ENCODE assay signal across 1 mouse cellular context in genomic region chr1:133311946-133312345, GRCm38 (mm10).
TF ChIP-seq lines count a peak whose summit lies in the region.

No protein-coding gene starts in this region.

TF ChIP-seq in MEL, 35 proteins besides CTCF, POLR2A, EP300 and RAD21 (continued from another document):
- TF ChIP-seq TBP (IDR thresholded peaks at IDR 0.05; ENCODE audit: low read depth, low read length) (no peak), JUND (IDR thresholded peaks at IDR 0.05; ENCODE audit: low read depth, low read length) (no peak), CHD2 (IDR thresholded peaks at IDR 0.05; ENCODE audit: low read length) (no peak), USF1 (IDR thresholded peaks at IDR 0.05; ENCODE audit: low read depth, low read length) (no peak), NELFE (IDR thresholded peaks at IDR 0.05; ENCODE audit: low read depth, low read length) (no peak), ZKSCAN1 (IDR thresholded peaks at IDR 0.05; ENCODE audit: low read depth, low read length) (no peak), MAX (IDR thresholded peaks at IDR 0.05; ENCODE audit: low read length) (peak; percentile 58; the same call in 1 of the 2 replicates), MYB (IDR thresholded peaks at IDR 0.05; ENCODE audit: low read depth, low read length) (peak; percentile 68), ETS1 (IDR thresholded peaks at IDR 0.05; ENCODE audit: low read depth, low read length) (peak; percentile 91), KAT2A (conservative IDR thresholded peaks at IDR 0.05; ENCODE audit: low read depth, low read length) (no peak), BHLHE40 (IDR thresholded peaks at IDR 0.05; ENCODE audit: borderline replicate concordance, low read depth, low read length) (peak; percentile 80), E2F4 (IDR thresholded peaks at IDR 0.05; ENCODE audit: borderline replicate concordance, low read depth, low read length) (no peak), MXI1 (IDR thresholded peaks at IDR 0.05; ENCODE audit: low read depth, low read length) (peak; percentile 15; the same call in 1 of the 2 replicates), GABPA (IDR thresholded peaks at IDR 0.05; ENCODE audit: low read depth, low read length) (no peak), NRF1 (IDR thresholded peaks at IDR 0.05; ENCODE audit: insufficient read depth, low read depth, low read length, poor library complexity, severe bottlenecking) (no peak), GATA1 (IDR thresholded peaks at IDR 0.05; ENCODE audit: low read depth, low read length) (peak; percentile 86), TCF12 (IDR thresholded peaks at IDR 0.05; ENCODE audit: low read depth, low read length) (peak; percentile 93), UBTF (IDR thresholded peaks at IDR 0.05; ENCODE audit: borderline replicate concordance, insufficient read depth, low read depth, low read length) (no peak), ELF1 (IDR thresholded peaks at IDR 0.05; ENCODE audit: low read depth, low read length) (peak; percentile 47; the same call in 1 of the 2 replicates), USF2 (IDR thresholded peaks at IDR 0.05; ENCODE audit: borderline replicate concordance in 1 of 2, insufficient read depth in 1 of 2, low read depth in 1 of 2, low read length in 2 of 2) (no peak), TAL1 (IDR thresholded peaks at IDR 0.05; ENCODE audit: low read length) (peak; percentile 90), SIN3A (IDR thresholded peaks at IDR 0.05; ENCODE audit: low read length) (0 out of 2 replicates have a peak, but pooled peaks have one; percentile 39), MAZ (IDR thresholded peaks at IDR 0.05; ENCODE audit: low read depth, low read length) (no peak), SMC3 (IDR thresholded peaks at IDR 0.05; ENCODE audit: low read depth, low read length) (peak; percentile 8; the same call in 1 of the 2 replicates), POLR2AphosphoS2 (IDR thresholded peaks at IDR 0.05; ENCODE audit: low read length) (no peak), MEF2A (IDR thresholded peaks at IDR 0.05; ENCODE audit: extremely low read depth, insufficient replicate concordance, low read depth, low read length, poor library complexity, severe bottlenecking) (no peak; the same call in 1 of the 2 replicates), CHD1 (IDR thresholded peaks at IDR 0.05; ENCODE audit: low read depth, low read length) (no peak), ZMIZ1 (IDR thresholded peaks at IDR 0.05; ENCODE audit: low read depth, low read length) (no peak), MAFK (IDR thresholded peaks at IDR 0.05; ENCODE audit: borderline replicate concordance, low read depth, low read length) (no peak), HCFC1 (IDR thresholded peaks at IDR 0.05; ENCODE audit: low read depth, low read length) (no peak), POLR2AphosphoS5 (IDR thresholded peaks at IDR 0.05; ENCODE audit: borderline replicate concordance, low read depth, low read length) (no peak), MYC (IDR thresholded peaks at IDR 0.05; ENCODE audit: low read depth, low read length) (no peak), RCOR1 (IDR thresholded peaks at IDR 0.05; ENCODE audit: low read depth, low read length) (peak; percentile 64)
